Mouse (Mus musculus) liver, postnatal 0 days (tissue): ENCODE measurements around the gene Zfp36l2. TPM values are rescaled to one million over a fixed set of nuclear protein-coding genes. Genes with fewer than 3 reads are reported as not detected.

Experiments
- ATAC-seq: fragments of 200-750 bp; cut with Nextera tagmentation; 2 replicates; pipeline ENCODE4 v1.8.0; 2017; ENCODE audit warnings: mild to moderate bottlenecking, moderate library complexity
- DNase-seq: peaks from one replicate; pipeline ENCODE4 v3.0.0-alpha.2; 2016
- H3K27ac ChIP-seq: fragments of 300-500 bp; sonication (generic); 2 replicates; pipeline ENCODE4 v1.5.1; 2014; ENCODE audit warnings: antibody characterized with exemption, moderate library complexity, mild to moderate bottlenecking, low read depth
- H3K27me3 ChIP-seq: fragments of 300-500 bp; sonication (generic); 2 replicates; pipeline ENCODE4 v1.6.1; 2014; ENCODE audit warnings: low read length, control low read depth, mixed read lengths; ENCODE audit not compliant: insufficient read depth
- H3K36me3 ChIP-seq: fragments of 300-500 bp; sonication (generic); replicated peaks from 2 replicates; pipeline ENCODE4 v1.6.1; 2014; ENCODE audit warnings: mild to moderate bottlenecking, control low read depth, low read length, moderate library complexity, mixed read lengths; ENCODE audit not compliant: insufficient read depth
- H3K4me1 ChIP-seq: fragments of 300-500 bp; sonication (generic); 2 replicates; pipeline ENCODE4 v1.6.1; 2014; ENCODE audit warnings: antibody characterized with exemption, mild to moderate bottlenecking, control low read depth; ENCODE audit not compliant: insufficient read depth
- H3K4me2 ChIP-seq: fragments of 300-500 bp; sonication (generic); 2 replicates; pipeline ENCODE4 v1.6.1; 2014; ENCODE audit warnings: low read depth, mild to moderate bottlenecking, low read length, moderate library complexity, mixed read lengths
- H3K4me3 ChIP-seq: fragments of 300-500 bp; sonication (generic); 2 replicates; pipeline ENCODE4 v1.5.1; 2014; ENCODE audit warnings: low read depth, low read length
- H3K9ac ChIP-seq: fragments of 300-500 bp; sonication (generic); replicated peaks from 2 replicates; pipeline ENCODE4 v1.6.1; 2014; ENCODE audit warnings: mild to moderate bottlenecking, moderate library complexity
- H3K9me3 ChIP-seq: fragments of 300-500 bp; sonication (generic); 2 replicates; pipeline ENCODE4 v1.6.1; 2016; ENCODE audit warnings: mild to moderate bottlenecking, control low read depth, low read length, mixed read lengths
- CTCF ChIP-seq: sonication (generic); IDR thresholded peaks from 2 replicates; pipeline ENCODE4 v1.5.1; 2016; ENCODE audit warnings: antibody characterized with exemption, low read depth
- EP300 ChIP-seq: IDR thresholded peaks from 2 replicates; pipeline ENCODE4 v1.6.1; 2016; ENCODE audit warnings: antibody characterized with exemption, low read depth, mild to moderate bottlenecking
- WGBS: fragments of 180-500 bp; shearing (Covaris S2); extraction: QIAGEN DNeasy Blood & Tissue Kit; methylation state at CpG from one replicate; pipeline ENCODE4 v1.1.7; 2014; ENCODE audit not compliant: insufficient replicate concordance; 5-methylcytosine and 5-hydroxymethylcytosine counted together
- polyA plus RNA-seq: library from polyadenylated mRNA; unstranded; fragments of >200 nt; fragmentation: Nextera tagmentation; extraction: Ambion mirVana; gene quantifications from 2 replicates; pipeline ENCODE4 v1.2.1, GENCODE M21; 2015

Zfp36l2 gene
- polyA plus RNA-seq, 1 experiment from 2014 or later: 7.6 TPM

- H3K9ac ChIP-seq: no peak overlapping the region
- TF ChIP-seq EP300: no peak
- TF ChIP-seq CTCF: no peak
- H3K36me3 ChIP-seq: no peaks in the 10 kb centered on the region
- 90% methylated on average over 3 of the region's 3 CpGs for WGBS
- ATAC-seq: no peak
- H3K4me2 ChIP-seq: no peak overlapping the region
- H3K27ac ChIP-seq: no peak overlapping the region
- no peaks in the 10 kb centered on the region for H3K27me3 ChIP-seq
- DNase-seq: no peak
- no peaks in the 10 kb centered on the region for H3K9me3 ChIP-seq
- no peak overlapping the region for H3K4me3 ChIP-seq
- H3K4me1 ChIP-seq: peaks cover 82% of the 10 kb centered on the region
These were observed 43.6 kb downstream of the Zfp36l2 start for GRCm38 (mm10) chr17:84144130-84144529.

GRCm38 (mm10) chr17:84143219-84143844, 44.4 kb downstream of the Zfp36l2 start:
- Histone ChIP-seq H3K27ac (peak overlapping the region; percentile 12; the same call in 1 of the 2 replicates), H3K27me3 (no peaks in the 10 kb centered on the region), H3K4me2 (no peak overlapping the region), H3K9ac (no peak overlapping the region), H3K4me1 (peaks cover 78% of the 10 kb centered on the region), H3K9me3 (no peaks in the 10 kb centered on the region), H3K4me3 (no peak overlapping the region), H3K36me3 (no peaks in the 10 kb centered on the region)
- DNase-seq: no peak
- TF ChIP-seq CTCF (no peak), EP300 (no peak)
- 46% methylated on average over 12 of the region's 12 CpGs for WGBS
- ATAC-seq: no peak

- Histone ChIP-seq H3K4me2 (no peak overlapping the region), H3K9ac (no peak overlapping the region; the same call in 1 of the 2 replicates), H3K27ac (peak overlapping the region; percentile 85), H3K4me3 (no peak overlapping the region), H3K4me1 (peaks cover 74% of the 10 kb centered on the region), H3K36me3 (no peaks in the 10 kb centered on the region), H3K9me3 (no peaks in the 10 kb centered on the region), H3K27me3 (no peaks in the 10 kb centered on the region)
- no peak for ATAC-seq
- DNase-seq: no peak
- 69% methylated on average over 6 of the region's 6 CpGs for WGBS
- no peak for TF ChIP-seq EP300
- TF ChIP-seq CTCF: no peak
These were observed 46.1 kb downstream of the Zfp36l2 start for GRCm38 (mm10) chr17:84141691-84142090.

- Histone ChIP-seq H3K36me3 (no peaks in the 10 kb centered on the region), H3K4me2 (no peak overlapping the region), H3K9ac (no peak overlapping the region; the same call in 1 of the 2 replicates), H3K27me3 (no peaks in the 10 kb centered on the region), H3K4me1 (peaks cover 73% of the 10 kb centered on the region), H3K9me3 (no peaks in the 10 kb centered on the region), H3K4me3 (no peak overlapping the region), H3K27ac (peak overlapping the region; percentile 85)
- 40% methylated on average over 10 of the region's 10 CpGs for WGBS
- ATAC-seq: peak; percentile 40
- no peak for TF ChIP-seq CTCF
- TF ChIP-seq EP300: no peak
- no peak for DNase-seq
These were observed 46.8 kb downstream of the Zfp36l2 start for GRCm38 (mm10) chr17:84140822-84141507.

- ATAC-seq: no peak
- H3K27ac ChIP-seq: peak overlapping the region; percentile 65
These were observed 50.2 kb downstream of the Zfp36l2 start for GRCm38 (mm10) chr17:84137393-84138171.

More at GRCm38 (mm10) chr17:84137393-84138171, 50.2 kb downstream of the Zfp36l2 start:
- Histone ChIP-seq H3K27me3 (no peaks in the 10 kb centered on the region), H3K9ac (no peak overlapping the region), H3K4me1 (peaks cover 56% of the 10 kb centered on the region), H3K36me3 (no peaks in the 10 kb centered on the region), H3K4me3 (0 out of 2 replicates have a peak overlapping the region, but pooled peaks have one; percentile 15), H3K9me3 (no peaks in the 10 kb centered on the region), H3K4me2 (peak overlapping the region; percentile 56)
- WGBS: 72% methylated on average over 11 of the region's 11 CpGs
- no peak for DNase-seq
- TF ChIP-seq EP300 (no peak), CTCF (no peak)
